Mouse (Mus musculus) lung, postnatal 25 days (tissue): ENCODE results near the gene Gm5431.
"Not testable (repeated sequence)": the region's sequence is repeated elsewhere in the genome, so short reads cannot be mapped to it uniquely, and the experiment has no call there.

Source experiments
- DNase-seq: peaks from one replicate; pipeline ENCODE4 v3.0.0; 2022; ENCODE audit warnings: low spot score

The Gm5431 gene

DNA sequence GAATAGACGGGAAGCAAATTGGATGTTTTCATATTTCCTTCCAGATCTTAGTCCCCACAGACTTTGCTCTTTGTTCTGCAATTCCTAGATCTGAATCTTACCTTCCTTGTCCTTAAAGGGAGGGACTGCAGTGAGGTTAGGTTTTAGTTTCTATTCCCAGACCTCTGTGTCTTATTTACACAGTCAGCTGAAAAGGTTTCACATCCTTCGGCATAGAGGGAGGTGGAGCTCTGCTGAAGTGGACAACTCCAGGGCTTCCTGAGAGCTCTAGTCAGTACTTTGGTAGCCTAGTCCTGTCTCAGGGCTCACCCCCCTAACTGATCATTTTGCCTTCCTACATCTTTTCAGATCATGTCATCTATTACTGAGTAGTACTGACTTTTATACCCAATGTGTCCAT lies at the start of gene Gm5431:
TSS of gene Gm5431 (minus strand) at position 194 of the 400 bp plus-strand sequence.
- peak; percentile 30 for DNase-seq

DNA sequence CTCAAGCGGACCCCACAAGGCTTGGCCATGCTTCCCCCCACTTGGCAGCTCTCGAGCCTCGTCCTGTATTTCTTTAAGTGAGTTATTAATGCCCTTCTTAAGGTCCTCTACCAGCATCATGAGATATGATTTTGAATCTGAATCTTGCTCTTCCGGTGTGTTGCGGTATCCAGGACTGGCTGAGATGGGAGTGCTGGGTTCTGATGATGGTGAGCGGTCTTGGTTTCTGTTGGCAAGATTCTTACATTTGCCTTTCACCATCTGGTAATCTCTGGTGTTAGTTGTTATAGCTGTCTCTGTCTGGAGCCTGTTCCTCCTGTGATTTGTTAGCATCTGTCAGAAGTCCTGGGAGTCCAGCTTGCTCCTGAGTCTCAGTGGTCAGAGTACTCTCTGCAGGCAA lies 44.1 kb upstream of the Gm5431 start, which contains the start of gene Psme2b:
TSS of gene Psme2b (minus strand) at position 101 of the 400 bp plus-strand sequence.
- DNase-seq: not testable (repeated sequence)

DNA sequence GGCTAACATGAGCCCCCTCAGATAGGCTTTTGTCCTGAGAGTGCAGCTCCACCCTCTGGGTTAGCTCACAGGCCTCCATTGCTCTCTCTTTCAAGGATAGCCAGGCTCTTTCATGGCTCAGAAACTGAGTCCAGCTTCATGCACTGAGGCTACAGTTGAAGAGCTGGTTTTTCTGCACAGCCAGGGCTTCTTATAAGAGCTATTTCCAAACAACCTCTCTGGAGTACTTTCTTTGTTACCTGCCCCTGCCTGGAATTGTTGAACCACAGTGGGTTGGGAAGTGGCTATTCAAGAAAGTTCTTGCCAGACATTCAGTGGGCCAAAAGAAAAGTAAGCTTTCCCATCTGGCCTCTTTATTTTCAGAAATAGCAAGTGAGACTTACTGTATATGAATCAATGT lies 37.3 kb upstream of the Gm5431 start:
- not testable (repeated sequence) for DNase-seq

DNA sequence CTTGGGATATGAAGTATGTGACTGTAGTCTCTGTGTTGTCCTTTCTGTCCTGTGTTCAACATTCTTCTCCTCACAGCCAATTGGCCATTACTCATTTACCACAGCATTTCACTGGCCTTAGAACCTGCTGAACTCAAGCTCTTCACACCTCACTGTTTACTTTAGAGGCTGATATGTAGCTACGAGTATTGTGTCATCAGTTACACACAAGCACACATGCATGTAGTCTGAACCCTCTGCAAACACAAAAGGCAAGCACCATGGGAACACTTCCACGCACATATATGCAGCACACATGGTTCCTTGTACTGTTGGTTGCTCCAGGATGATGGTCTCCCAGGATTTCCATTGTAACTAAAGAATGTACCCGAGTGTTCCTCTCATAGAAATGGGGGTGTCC lies 33.3 kb upstream of the Gm5431 start:
- DNase-seq: not testable (repeated sequence)

DNA sequence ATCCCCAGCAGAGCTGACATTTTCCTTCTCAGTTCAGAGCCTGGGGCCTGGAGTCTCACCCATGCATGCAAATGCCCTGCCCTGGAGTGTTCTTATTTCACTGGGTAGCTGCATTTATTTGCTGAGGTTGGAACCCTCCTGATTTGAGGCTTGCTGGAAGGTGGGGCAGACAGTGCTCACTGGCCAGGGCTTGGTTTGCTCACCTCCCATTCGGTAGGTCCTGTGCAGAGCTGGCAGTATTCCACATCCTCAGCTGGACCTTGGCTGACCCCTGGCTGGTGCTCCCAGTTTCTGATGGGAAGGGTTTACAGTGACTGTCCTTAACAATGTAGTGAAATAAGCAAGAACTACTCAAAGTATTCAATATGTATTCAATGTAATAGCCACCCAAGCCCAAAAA lies 31.9 kb upstream of the Gm5431 start:
- DNase-seq: not testable (repeated sequence)

DNA sequence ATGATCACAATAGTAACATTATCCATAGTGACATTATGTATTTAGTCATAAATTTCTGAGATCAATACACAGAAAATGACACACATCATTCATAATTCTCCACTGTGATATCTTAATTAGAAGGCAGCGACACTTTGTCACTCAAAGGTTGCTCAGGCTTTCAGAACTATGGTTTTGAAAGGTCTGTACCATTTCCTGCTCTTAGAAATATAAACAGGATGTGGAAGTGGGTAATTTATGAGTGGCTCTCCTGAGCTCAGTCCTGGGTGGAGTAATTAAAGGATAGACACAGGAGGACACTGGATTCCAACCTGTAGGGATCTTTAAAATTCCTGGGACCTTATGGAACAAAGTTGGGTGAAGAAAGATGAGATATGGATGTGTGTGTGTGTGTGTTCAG lies 31.4 kb upstream of the Gm5431 start:
- peak; percentile 8 for DNase-seq

DNA sequence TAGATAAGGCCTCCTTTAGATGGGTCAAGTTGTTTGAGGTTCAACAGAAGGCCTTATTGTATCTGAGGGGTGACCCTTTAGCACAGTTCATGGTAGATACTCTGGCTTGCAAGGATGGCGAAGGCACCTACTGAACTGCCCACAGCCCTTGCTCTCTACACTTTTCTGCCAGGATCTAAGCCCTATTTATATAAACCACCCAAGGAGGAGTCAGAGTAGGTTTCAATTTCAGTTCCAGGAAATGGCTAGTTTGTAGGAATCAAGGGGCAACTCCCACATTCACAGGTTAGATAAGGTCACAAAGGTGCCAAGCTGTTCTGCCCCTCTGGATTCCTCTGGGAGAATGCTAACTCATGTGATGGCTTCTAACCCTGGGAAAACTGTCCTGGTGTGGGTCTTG lies 26.1 kb upstream of the Gm5431 start:
- not testable (repeated sequence) for DNase-seq

DNA sequence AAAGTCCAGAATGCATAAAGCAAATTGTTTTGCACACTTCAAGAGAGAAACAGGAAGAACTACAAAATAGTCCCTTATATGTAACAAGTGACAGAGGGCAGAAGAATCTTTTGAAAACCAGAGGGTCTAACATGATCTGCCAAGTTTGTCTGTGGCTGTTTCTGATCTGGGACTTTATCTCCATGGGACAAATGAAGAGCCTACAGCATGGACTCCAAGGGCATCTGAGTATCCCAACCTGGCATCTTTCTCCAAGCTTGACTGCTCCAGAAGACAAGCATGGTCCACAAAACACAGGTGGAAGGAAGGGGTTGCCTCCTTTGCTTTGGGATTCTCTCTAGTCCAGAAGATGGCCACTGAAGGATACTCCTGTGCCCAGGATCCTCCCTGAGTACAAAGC lies 24.4 kb upstream of the Gm5431 start:
- DNase-seq: not testable (repeated sequence)

DNA sequence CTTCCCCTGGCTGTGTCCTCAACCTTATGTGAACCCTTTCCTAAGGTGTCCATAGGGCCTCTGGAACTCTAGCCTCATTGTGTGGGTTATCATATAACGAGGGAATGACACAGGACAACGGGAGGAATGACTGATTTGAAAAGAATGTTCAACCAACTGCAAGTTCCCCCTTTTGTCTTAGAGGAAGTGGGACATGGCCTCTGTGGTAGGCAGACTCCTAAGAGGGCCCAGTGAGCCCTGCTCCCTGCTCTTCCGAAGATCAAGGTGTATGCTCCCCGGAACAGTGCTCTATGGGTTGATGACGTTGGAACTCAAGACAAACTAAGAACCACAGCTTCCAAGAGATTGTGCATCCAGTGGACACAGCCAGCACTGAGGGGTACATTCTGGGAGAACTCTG lies 21.8 kb upstream of the Gm5431 start:
- not testable (repeated sequence) for DNase-seq

DNA sequence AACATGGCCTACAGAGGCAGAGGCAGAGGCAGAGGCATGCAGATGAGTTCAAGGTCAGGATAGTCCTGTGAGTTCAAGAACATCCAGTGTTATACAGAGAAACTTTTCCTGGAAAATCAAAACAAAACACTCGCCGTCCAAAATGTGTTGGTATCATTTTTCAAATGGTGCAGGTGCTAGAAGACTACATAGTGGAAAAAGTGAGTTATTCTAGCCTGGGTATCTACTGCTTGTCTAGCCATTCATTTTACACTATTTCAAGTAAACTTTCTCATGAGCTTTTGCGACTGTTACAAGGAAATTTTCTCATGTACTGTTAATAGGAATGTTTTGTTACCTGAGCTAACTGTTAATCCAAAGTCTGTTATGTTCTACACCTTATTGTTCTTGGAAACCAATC lies 16.4 kb upstream of the Gm5431 start:
- no peak for DNase-seq

DNA sequence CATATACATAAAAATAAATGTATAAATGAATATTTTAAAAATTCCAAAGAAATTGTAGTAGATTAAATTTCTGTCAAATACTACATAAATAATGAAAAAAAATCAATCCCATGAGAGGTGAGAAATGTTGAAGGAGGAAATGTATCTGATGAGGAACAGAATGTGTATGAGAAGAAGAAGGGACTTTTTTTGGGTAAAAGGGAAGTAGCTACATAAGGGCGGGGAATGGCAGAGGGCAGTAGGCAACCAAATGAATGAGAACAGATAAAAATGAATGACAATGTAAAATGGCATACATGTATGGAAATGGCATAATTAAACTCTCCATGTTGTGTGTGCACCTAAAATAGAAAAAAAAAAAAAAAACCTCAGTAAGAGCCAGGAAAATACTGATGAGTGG lies 11.6 kb upstream of the Gm5431 start:
- no peak for DNase-seq

DNA sequence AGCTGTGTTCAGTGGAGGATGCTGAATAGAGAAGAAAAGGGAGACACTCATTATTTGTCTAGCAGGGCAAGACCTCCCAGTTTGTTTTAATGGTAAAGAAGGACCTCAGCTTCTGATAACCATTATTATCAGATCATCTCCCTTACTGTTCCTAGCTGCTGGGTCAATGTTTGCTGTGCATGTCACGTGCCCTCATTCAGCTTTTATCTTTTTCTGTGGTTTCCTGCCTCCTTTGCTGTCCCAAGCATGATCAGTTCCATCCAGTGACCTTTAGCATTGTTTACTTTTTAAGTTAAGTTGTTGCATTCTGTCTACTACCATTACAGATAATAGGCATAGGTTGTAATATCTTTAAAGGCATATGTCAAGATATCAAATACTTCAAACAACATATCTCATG lies 6.4 kb upstream of the Gm5431 start:
- no peak for DNase-seq

DNA sequence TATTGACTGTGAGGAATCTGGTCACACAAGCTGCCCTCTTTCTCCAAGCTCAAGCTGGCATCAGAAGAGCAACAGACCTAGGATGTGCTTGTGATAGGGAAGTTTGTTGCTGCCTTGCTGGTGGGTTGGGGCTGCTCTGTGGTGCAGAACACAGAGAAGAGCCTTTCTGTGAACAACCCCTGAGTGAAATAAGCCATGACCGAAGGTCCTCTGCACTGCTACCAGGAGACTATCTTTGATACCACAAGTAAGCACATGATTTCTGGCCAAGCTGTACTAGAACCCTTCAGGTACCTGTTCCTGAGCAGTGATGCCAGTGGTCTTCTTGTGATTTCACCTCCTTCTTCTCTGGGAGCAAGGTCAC lies 465 bp downstream of the Gm5431 start:
- not testable (repeated sequence) for DNase-seq

DNA sequence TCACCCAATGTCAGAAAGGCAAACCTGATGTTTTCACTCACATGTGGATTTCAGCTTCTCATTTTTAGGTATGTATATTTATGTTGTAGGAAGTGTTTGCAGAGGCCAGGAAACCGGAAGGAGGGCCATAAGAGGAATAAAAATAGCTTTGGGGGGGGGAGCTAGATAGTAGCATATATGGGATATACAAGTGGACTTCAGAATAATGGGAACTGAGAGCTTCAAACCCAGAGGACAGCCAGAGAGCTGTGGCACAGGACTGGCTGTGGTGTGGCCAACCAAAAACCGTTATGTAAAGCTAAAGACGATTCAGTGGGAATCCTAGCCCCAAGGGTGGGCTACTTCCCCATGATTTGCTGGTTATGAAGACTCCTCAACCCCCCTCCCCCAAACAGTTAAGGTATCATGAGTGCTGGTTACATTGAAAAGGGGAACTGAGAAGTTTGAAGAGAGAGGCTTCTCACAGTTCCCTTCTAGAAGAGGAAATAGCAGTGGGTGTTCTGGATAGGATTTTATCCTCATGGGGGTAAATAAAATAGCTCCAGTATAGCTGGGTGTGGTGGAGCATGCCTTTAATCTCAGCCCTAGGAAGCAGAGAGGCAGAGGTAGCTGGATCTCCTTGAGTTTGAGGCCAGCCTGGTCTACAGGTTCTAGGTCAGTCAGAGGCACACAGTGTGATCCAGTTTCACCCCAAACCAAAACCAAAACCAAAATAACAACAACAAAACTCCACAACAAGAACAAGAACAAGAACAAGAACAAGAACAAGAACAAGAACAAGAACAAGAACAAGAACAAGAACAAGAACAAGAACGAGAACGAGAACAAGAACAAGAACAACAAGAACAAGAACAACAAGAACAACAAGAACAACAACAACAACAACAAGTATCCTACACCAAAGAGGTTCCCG lies 1.1 kb downstream of the Gm5431 start:
- DNase-seq: peak; percentile 10

DNA sequence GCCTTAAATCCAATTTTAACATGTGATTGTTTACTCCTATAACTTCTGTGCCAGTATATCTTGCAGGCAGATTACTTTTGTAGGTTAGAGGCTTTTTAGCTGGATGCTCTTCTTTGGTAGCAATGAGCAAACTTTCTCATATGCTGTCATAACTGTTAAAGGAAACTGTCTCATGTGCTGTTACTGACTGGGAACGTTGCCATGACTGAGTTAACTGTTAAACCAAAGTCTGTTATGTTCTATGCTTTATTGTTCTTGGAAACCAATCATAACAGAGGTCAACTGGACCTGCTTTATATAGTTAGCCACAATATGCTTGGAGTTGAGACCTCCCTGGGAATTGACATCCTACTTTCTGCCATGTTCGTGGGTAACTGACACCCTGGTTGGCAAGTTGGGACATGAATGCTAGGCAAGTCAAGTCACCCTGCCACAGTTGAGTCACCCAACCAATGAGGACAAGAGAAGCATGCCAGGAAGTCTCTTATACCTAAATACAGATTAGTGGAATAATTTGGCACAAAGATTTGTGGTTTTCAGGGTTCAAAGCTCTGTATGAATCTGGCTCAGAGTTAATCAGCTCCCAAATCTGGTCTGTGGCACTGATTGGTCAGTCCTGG lies 3.1 kb downstream of the Gm5431 start:
- no peak for DNase-seq

DNA sequence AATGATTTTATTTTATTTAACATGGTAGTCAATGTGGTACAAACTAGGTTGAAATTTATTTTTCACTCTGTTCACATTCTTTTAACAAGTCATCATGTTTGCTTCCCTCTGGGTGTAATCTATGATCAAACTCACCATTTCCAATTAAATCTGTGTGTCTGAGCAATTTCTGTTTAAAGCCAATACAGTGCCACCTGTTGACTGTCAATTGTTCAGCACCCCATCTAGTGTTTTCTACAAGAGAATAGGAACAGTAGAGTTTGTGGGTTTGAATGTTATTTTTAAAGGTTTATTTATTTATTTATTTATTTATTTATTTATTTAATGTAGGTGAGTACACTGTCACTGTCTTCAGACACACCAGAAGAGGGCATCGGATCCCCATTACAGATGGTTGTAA lies 25.3 kb downstream of the Gm5431 start:
- no peak for DNase-seq

DNA sequence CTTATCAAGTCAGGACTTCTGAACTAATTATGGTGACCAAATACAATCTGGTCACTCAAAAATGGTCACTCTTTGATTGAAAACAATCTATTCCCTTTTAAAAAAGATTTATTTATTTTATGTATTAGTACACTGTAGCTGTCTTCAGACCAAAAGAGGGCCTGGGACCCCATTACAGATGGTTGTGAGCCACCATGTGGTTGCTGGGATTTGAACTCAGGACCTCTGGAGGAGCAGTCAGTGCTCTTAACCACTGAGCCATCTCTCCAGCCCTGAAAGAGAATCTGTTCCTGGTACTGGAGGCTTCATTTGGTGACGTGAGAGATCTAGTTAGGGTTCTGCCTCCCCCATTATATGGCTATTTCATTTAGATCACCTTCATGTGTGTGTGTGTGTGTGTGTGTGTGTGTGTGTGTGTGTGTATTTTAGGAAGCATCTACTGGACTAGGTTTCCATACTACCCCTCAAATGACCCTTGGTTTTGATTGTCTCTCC lies 26.6 kb downstream of the Gm5431 start:
- DNase-seq: not testable (repeated sequence)

DNA sequence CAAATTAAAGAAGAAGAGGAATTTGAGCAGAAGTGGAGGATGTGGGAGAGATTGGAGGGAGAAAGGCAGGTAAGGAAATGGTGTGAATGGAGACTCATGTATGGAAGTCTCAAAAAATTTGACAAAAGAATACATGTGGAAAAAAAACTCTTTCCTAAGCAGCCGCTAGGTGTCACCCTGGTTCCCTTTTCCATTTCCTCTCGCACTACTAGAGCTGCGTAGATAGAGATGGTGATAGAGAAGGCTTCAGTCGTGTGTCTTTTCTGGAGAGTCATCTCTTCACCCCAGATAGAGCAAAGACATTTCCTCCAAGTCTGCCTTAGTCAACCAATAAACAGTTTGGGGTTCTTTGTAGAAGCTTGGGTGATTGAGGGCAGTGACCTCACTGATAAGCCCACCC lies 27.5 kb downstream of the Gm5431 start:
- peak; percentile 70 for DNase-seq

DNA sequence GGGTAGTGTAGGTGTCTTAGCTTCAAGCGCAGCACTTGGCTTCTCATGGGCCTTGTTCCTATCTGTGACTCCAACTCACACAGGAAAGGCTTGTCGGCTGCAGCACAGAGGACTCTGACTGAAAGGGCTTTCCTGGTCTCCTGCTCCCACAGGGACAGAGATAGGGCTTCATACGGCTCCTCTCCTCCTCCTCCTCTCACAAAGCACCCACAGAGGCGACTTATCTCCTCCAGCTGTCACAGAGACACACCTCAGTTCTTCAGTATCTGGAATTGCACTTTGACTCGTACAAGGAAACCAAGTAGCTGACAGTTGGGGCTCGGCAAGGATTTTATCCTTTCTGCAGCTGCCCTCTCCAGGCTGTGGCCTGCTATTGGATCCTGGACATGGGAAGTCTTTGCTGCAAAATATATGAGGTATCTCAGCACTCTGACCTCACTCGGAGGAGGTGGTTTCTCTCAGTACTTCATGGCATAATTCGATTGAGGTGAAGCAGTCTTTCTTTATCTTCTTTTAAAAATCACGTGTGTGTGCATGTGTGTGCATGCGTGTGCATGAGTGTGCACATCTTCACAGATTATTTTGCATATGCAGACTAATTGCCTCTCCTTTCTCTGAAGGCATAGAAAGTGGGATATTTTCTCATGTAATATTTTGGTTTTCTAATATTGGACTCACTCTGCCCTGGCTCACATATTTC lies 28.3 kb downstream of the Gm5431 start:
- DNase-seq: no peak

DNA sequence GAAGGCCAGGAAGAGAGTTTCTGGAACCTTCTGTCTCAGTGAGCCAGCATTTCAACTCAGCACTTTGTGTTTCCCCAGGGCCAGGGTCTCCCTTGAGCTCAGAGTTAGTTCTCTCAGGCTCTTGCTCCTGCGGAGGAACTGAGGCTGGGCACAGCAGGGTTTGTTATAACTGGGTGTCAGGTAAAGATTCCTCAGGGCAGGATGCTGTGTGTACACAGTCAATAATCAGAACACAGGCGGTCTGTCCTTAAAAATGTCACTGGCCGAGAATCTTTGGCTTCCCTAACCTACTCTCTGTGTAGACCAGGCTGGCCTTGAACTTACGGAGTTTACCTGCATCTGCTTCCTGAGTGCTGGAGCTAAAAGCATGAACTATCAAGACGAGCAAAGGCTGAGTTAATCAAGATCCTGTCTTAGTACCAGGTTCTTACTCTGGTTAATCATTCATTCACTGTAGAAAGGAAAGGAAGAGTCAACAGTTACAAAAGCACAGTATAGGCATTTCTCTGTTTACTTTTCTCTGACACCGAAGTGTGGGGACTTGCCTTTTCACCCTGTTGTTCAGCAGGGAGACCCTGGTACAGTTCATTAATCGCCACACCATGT lies 29.2 kb downstream of the Gm5431 start:
- DNase-seq: no peak

DNA sequence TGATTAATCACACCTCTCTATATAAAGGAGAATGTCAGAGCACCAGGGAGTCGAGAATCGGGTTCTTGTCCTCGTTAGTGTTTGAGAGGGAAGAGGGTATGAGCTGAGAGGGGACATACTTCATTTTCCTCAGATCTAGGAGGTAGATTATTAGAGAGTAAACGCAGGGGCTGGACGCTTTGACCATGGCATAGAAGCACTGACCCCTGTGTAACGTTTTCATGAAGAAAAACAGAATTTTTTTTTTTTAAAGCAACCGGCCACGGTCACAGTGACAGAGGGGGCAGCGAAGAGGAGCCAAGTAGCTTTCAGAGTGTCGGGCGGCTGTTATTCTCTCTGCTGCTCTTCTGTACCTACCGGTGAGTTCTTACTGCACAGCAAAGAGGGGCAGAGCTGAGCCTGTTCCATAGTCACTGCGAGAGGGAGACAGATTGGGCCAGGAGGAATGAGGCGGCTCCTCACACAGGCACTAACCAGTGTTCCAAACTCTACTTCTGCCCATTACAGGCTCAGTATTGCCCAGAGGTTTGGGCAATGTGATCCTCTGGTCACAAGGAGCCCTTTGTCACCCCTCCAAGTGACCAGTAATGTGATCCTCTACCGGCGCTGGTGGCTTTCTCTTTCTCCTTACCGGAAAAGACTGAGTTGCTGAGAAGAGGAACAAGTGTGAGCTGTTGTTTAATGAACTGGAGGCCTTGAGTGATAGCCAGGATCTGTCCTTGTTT lies 30.0 kb downstream of the Gm5431 start:
- peak; percentile 64 for DNase-seq
